Mouse (Mus musculus): ENCODE data around the gene Bicra. TPM values are rescaled to one million over a fixed set of nuclear protein-coding genes. Genes with fewer than 3 reads are reported as not detected.

Bicra gene
- polyA plus RNA-seq, 1 experiment from 2014 or later = 5.0 TPM

DNA sequence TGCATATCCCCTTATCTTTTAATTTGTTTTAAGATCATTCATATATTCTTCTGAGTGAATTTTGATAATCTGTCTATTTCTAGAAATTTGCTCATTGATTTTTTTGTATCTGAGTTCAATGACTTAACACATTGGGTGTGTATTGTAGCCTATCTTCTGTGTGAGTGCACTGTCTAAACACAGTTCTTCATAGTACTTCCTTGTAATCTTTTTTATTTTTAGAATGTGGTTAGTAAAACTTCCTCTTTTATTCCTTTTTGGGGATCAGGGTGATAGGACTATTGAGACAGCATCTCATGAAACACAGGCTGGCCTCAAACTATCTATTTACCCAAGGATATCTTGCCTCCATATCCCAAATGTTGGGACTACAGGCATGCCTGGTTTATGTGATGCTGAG, 23.1 kb upstream of the Bicra start:
- Histone ChIP-seq H3K36me3 (ENCODE audit: control insufficient read depth, insufficient read depth, low read length) (no peaks in the 10 kb centered on the region), H3K9me3 (ENCODE audit: control insufficient read depth, low read length) (no peaks in the 10 kb centered on the region)
- ATAC-seq (ENCODE audit: insufficient number of reproducible peaks, insufficient read depth, low FRiP score, low read depth) = no peak

DNA sequence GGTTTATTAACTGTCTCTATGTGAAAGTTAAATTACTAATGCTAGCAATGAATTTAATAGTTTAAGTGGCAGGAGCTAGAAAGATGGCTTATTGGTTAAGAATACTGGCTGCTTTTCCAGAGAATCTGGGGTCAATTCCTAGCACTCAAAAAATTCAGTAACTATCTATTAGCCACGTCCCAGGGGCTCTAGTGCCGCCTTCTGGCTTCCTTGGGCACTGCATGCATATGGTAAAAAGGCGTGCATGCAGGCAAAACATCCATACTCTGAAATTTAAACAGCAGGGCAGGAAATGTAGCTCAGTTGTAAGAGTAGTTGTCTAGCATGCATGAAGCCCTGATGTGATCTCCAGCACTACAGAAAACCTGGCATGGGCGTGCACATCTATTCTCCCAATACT, 15.8 kb upstream of the Bicra start:
- Histone ChIP-seq H3K27ac (replicated peaks in 1 of 2; ENCODE audit: control insufficient read depth in 1 of 2, insufficient read depth in 1 of 2, low read depth in 2 of 2, low read length in 2 of 2) (no peak overlapping the region), H3K27me3 (ENCODE audit: control insufficient read depth, insufficient read depth, low read length) (peaks cover 30% of the 10 kb centered on the region), H3K36me3 (ENCODE audit: control insufficient read depth, insufficient read depth, low read length) (no peaks in the 10 kb centered on the region), H3K9me3 (ENCODE audit: control insufficient read depth, low read length) (peaks cover 12% of the 10 kb centered on the region), H3K4me1 (ENCODE audit: control insufficient read depth in 2 of 2, insufficient read depth in 2 of 2, low read length in 2 of 2) (no peaks in the 10 kb centered on the region), H3K4me2 (ENCODE audit: low read length) (no peak overlapping the region), H3K9ac (ENCODE audit: low read length) (no peak overlapping the region), H3K4me3 (ENCODE audit: control insufficient read depth in 1 of 2, insufficient read depth in 1 of 2, low read depth in 1 of 2, low read length in 2 of 2) (no peak overlapping the region)
- ATAC-seq (ENCODE audit: insufficient number of reproducible peaks, insufficient read depth, low FRiP score, low read depth) = no peak
- 34% methylated on average over 4 of the region's 4 CpGs for WGBS

More for the DNA sequence above, 23.1 kb upstream of the Bicra start:
- H3K4me3 ChIP-seq (ENCODE audit: control insufficient read depth in 1 of 2, insufficient read depth in 1 of 2, low read depth in 1 of 2, low read length in 2 of 2) = no peak overlapping the region
- H3K27ac ChIP-seq (replicated peaks in 1 of 2; ENCODE audit: control insufficient read depth in 1 of 2, insufficient read depth in 1 of 2, low read depth in 2 of 2, low read length in 2 of 2) = no peak overlapping the region
- H3K9ac ChIP-seq (ENCODE audit: low read length) = no peak overlapping the region
- no peaks in the 10 kb centered on the region; the same call in 1 of the 2 replicates for H3K27me3 ChIP-seq (ENCODE audit: control insufficient read depth, insufficient read depth, low read length)
- no peak overlapping the region for H3K4me2 ChIP-seq (ENCODE audit: low read length)
- H3K4me1 ChIP-seq (ENCODE audit: control insufficient read depth in 2 of 2, insufficient read depth in 2 of 2, low read length in 2 of 2) = no peaks in the 10 kb centered on the region

DNA sequence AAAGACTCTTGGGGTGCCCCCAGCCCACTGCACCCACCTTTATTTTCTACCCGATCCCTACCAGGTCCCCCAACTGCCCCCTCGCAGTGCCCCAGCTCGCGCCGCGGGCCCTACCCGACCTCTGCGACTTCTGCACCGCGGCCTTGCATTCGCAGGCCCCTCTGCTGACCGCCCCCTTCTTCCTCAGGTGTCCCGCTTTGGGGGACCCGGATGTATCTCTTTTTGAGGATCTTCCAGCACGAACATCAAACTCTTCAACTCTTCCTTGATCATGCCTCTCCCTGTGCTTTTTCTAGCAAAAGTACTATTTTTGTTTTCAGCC, 14.3 kb upstream of the Bicra start:
- H3K27ac ChIP-seq (replicated peaks in 1 of 2; ENCODE audit: control insufficient read depth in 1 of 2, insufficient read depth in 1 of 2, low read depth in 2 of 2, low read length in 2 of 2) = no peak overlapping the region
- no peak overlapping the region for H3K9ac ChIP-seq (ENCODE audit: low read length)
- H3K4me2 ChIP-seq (ENCODE audit: low read length) = no peak overlapping the region
- H3K36me3 ChIP-seq (ENCODE audit: control insufficient read depth, insufficient read depth, low read length) = no peaks in the 10 kb centered on the region
- no peak overlapping the region for H3K4me3 ChIP-seq (ENCODE audit: control insufficient read depth in 1 of 2, insufficient read depth in 1 of 2, low read depth in 1 of 2, low read length in 2 of 2)
- H3K9me3 ChIP-seq (ENCODE audit: control insufficient read depth, low read length) = peaks cover 12% of the 10 kb centered on the region
- no peak for ATAC-seq (ENCODE audit: insufficient number of reproducible peaks, insufficient read depth, low FRiP score, low read depth)
- H3K4me1 ChIP-seq (ENCODE audit: control insufficient read depth in 2 of 2, insufficient read depth in 2 of 2, low read length in 2 of 2) = no peaks in the 10 kb centered on the region
- WGBS = 60% methylated on average over 15 of the region's 15 CpGs
- H3K27me3 ChIP-seq (ENCODE audit: control insufficient read depth, insufficient read depth, low read length) = peaks cover 30% of the 10 kb centered on the region

DNA sequence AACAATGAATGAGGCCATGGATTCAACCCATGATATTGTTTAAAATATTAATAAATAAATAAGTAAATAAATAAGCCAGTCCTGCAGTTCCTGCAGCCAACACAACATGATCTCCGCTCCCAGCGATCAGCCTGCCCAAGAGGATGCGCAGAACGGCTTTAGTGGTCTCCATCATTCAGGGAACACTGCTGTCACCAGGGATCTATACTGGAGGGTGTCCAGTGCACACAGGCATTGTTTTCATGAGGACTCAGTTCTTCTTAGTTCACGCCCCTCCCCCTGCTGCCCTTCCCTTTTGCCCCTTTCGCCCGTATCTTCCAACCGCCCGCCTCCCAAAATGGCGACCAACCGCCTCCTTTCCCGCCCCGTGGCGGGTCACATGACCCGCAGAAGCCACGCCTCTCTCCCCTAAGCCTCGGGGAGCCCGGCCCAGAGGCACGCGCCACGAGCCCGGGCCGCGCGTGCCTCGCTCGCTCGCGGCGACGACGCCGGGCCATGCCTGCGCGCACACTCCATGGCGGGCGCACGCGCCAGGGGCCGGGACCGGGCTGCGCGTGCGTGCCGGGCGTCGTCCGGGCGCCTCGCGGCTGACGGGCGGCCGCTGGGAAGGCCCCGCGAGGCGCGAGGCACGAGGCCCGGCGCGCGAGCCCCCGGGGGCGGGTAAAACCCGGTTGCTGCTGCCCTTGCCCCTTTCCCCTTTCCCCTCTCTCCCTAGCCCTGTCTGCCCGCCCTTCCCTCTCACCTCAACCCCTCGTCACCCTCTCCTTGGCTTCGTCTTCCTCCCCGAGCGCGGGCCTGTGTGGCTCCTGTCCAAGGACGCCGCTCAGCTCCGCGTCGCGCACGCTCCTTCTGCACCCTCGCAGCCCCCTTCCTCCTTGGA, 13.7 kb upstream of the Bicra start, which contains the start of gene Zfp541:
Gene Zfp541, plus strand, starts transcription at position 596 of the 880 bp plus-strand sequence.
- 35% methylated on average over 78 of the region's 80 CpGs for WGBS
- no peaks in the 10 kb centered on the region for H3K4me1 ChIP-seq (ENCODE audit: control insufficient read depth in 2 of 2, insufficient read depth in 2 of 2, low read length in 2 of 2)
- no peak for ATAC-seq (ENCODE audit: insufficient number of reproducible peaks, insufficient read depth, low FRiP score, low read depth)

DNA sequence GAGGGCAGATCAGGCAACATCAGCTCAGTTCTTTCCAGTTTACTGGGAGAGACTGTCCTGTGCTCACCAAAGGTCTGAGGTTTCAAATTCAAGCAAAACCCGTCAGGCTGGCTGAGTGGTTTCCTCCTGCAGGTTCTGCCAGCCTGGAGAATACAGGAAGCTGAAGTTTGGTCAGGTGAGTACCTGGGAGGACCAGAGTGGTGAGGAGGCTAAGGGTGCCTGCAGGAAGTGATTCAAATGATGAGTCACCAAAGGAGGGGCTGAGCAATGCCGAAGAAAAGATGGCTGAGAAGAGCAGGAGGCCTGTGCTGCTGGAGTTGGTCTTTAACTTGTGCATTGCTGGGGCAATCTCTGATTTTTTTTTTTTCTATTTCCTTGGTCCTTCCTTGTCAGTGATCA, 9.4 kb upstream of the Bicra start:
- no peak for ATAC-seq (ENCODE audit: insufficient number of reproducible peaks, insufficient read depth, low FRiP score, low read depth)
- no peak overlapping the region for H3K27ac ChIP-seq (replicated peaks in 1 of 2; ENCODE audit: control insufficient read depth in 1 of 2, insufficient read depth in 1 of 2, low read depth in 2 of 2, low read length in 2 of 2)
- H3K27me3 ChIP-seq (ENCODE audit: control insufficient read depth, insufficient read depth, low read length) = peaks cover 20% of the 10 kb centered on the region
- no peak overlapping the region for H3K4me3 ChIP-seq (ENCODE audit: control insufficient read depth in 1 of 2, insufficient read depth in 1 of 2, low read depth in 1 of 2, low read length in 2 of 2)
- no peak overlapping the region for H3K9ac ChIP-seq (ENCODE audit: low read length)
- no peaks in the 10 kb centered on the region for H3K36me3 ChIP-seq (ENCODE audit: control insufficient read depth, insufficient read depth, low read length)
- peaks cover 8% of the 10 kb centered on the region for H3K9me3 ChIP-seq (ENCODE audit: control insufficient read depth, low read length)
- peaks cover 0 to under 1% of the 10 kb centered on the region in 2 experiments; a peak in 2 of 4 replicates for H3K4me1 ChIP-seq (ENCODE audit: control insufficient read depth in 2 of 2, insufficient read depth in 2 of 2, low read length in 2 of 2)
- WGBS = 43% methylated on average over 2 of the region's 2 CpGs
- no peak overlapping the region for H3K4me2 ChIP-seq (ENCODE audit: low read length)

More for the DNA sequence above, 13.7 kb upstream of the Bicra start, which contains the start of gene Zfp541:
- Histone ChIP-seq H3K27ac (replicated peaks in 1 of 2; ENCODE audit: control insufficient read depth in 1 of 2, insufficient read depth in 1 of 2, low read depth in 2 of 2, low read length in 2 of 2) (no peak within 1 kb of the TSS), H3K36me3 (ENCODE audit: control insufficient read depth, insufficient read depth, low read length) (no peaks in the 10 kb centered on the region), H3K4me2 (ENCODE audit: low read length) (peak within 1 kb of the TSS; percentile 30), H3K9ac (ENCODE audit: low read length) (no peak within 1 kb of the TSS), H3K9me3 (ENCODE audit: control insufficient read depth, low read length) (peaks cover 12% of the 10 kb centered on the region), H3K4me3 (ENCODE audit: control insufficient read depth in 1 of 2, insufficient read depth in 1 of 2, low read depth in 1 of 2, low read length in 2 of 2) (peak within 1 kb of the TSS; percentile 4 to 8; a peak in 1 of 4 replicates), H3K27me3 (ENCODE audit: control insufficient read depth, insufficient read depth, low read length) (peaks cover 30% of the 10 kb centered on the region)

DNA sequence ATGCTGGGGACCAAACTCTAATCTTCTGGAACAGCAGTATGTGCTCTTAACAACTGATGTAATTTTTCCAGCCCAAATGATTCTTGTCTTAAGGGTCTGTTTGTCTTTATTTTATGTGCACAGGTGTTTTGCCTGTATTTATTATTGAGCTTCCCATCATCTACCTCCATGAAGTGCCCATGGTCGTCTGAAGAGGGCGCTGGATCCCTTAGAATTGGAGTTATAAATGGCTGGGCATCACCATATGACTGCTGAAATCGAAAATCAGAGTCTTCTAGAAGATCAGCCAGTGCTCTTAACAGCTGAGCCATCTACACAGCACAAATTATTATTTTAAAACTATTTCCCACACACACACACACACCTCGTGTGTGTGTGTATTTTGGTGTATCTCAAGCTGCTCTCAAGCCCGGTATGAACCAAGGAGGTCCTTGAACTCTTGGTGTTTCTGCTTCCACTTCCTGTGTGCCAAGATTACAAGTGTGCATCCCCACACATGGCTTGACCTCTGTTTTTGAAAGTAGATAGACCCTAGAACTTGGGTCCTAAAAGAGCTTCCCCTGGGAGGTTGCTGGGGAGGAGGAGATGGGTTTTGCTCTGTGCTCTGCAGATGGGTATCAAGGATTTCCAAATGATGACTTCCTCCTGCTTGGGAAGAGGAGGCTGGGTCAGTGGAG, 8.9 kb upstream of the Bicra start:
- H3K4me1 ChIP-seq (ENCODE audit: control insufficient read depth in 2 of 2, insufficient read depth in 2 of 2, low read length in 2 of 2) = peaks cover 0 to 6% of the 10 kb centered on the region in 2 experiments; a peak in 2 of 4 replicates
- ATAC-seq (ENCODE audit: insufficient number of reproducible peaks, insufficient read depth, low FRiP score, low read depth) = no peak
- WGBS = 21% methylated on average over 5 of the region's 5 CpGs

GRCm38 (mm10) chr7:16055665-16056064, 7.9 kb upstream of the Bicra start:
- Histone ChIP-seq H3K9me3 (ENCODE audit: control insufficient read depth, low read length) (no peaks in the 10 kb centered on the region), H3K4me1 (ENCODE audit: control insufficient read depth in 2 of 2, insufficient read depth in 2 of 2, low read length in 2 of 2) (peaks cover 0 to 7% of the 10 kb centered on the region in 2 experiments; a peak in 2 of 4 replicates), H3K9ac (ENCODE audit: low read length) (no peak overlapping the region), H3K27ac (replicated peaks in 1 of 2; ENCODE audit: control insufficient read depth in 1 of 2, insufficient read depth in 1 of 2, low read depth in 2 of 2, low read length in 2 of 2) (no peak overlapping the region), H3K36me3 (ENCODE audit: control insufficient read depth, insufficient read depth, low read length) (no peaks in the 10 kb centered on the region), H3K4me2 (ENCODE audit: low read length) (no peak overlapping the region), H3K4me3 (ENCODE audit: control insufficient read depth in 1 of 2, insufficient read depth in 1 of 2, low read depth in 1 of 2, low read length in 2 of 2) (no peak overlapping the region), H3K27me3 (ENCODE audit: control insufficient read depth, insufficient read depth, low read length) (peaks cover 6% of the 10 kb centered on the region)
- ATAC-seq (ENCODE audit: insufficient number of reproducible peaks, insufficient read depth, low FRiP score, low read depth) = no peak
- WGBS = 76% methylated on average over 6 of the region's 6 CpGs

More for the DNA sequence above, 8.9 kb upstream of the Bicra start:
- no peak overlapping the region for H3K4me2 ChIP-seq (ENCODE audit: low read length)
- H3K9ac ChIP-seq (ENCODE audit: low read length) = no peak overlapping the region
- peaks cover 6% of the 10 kb centered on the region for H3K9me3 ChIP-seq (ENCODE audit: control insufficient read depth, low read length)
- H3K4me3 ChIP-seq (ENCODE audit: control insufficient read depth in 1 of 2, insufficient read depth in 1 of 2, low read depth in 1 of 2, low read length in 2 of 2) = no peak overlapping the region
- H3K27me3 ChIP-seq (ENCODE audit: control insufficient read depth, insufficient read depth, low read length) = peaks cover 15% of the 10 kb centered on the region
- H3K27ac ChIP-seq (replicated peaks in 1 of 2; ENCODE audit: control insufficient read depth in 1 of 2, insufficient read depth in 1 of 2, low read depth in 2 of 2, low read length in 2 of 2) = no peak overlapping the region
- no peaks in the 10 kb centered on the region for H3K36me3 ChIP-seq (ENCODE audit: control insufficient read depth, insufficient read depth, low read length)
